Mouse (Mus musculus) embryonic facial prominence, embryonic 12.5 days (tissue): Measurements from ENCODE around the gene Syt7. TPM values are rescaled to one million over a fixed set of nuclear protein-coding genes. Genes with fewer than 3 reads are reported as not detected.

Source experiments
- ATAC-seq: fragments of 200-750 bp; cut with Nextera tagmentation; 2 replicates; pipeline ENCODE4 v1.8.0; 2017; ENCODE audit not compliant: insufficient number of reproducible peaks, insufficient read depth, low FRiP score, low TSS enrichment
- H3K27ac ChIP-seq: fragments of 300-500 bp; sonication (generic); 2 replicates; pipeline ENCODE4 v1.5.1; 2016; ENCODE audit warnings: mild to moderate bottlenecking
- H3K27me3 ChIP-seq: fragments of 300-500 bp; sonication (generic); 2 replicates; pipeline ENCODE4 v1.6.1; 2016; ENCODE audit warnings: mild to moderate bottlenecking, moderate library complexity
- H3K36me3 ChIP-seq: fragments of 300-500 bp; sonication (generic); 2 replicates; pipeline ENCODE4 v1.6.1; 2016; ENCODE audit warnings: mild to moderate bottlenecking
- H3K4me1 ChIP-seq: fragments of 300-500 bp; sonication (generic); 2 replicates; pipeline ENCODE4 v1.6.1; 2016
- H3K4me2 ChIP-seq: fragments of 300-500 bp; sonication (generic); replicated peaks from 2 replicates; pipeline ENCODE4 v1.6.1; 2016; ENCODE audit warnings: mild to moderate bottlenecking, moderate library complexity
- H3K4me3 ChIP-seq: fragments of 300-500 bp; sonication (generic); 2 replicates; pipeline ENCODE4 v1.5.1; 2016; ENCODE audit warnings: mild to moderate bottlenecking
- H3K9ac ChIP-seq: fragments of 300-500 bp; sonication (generic); 2 replicates; pipeline ENCODE4 v1.6.1; 2016; ENCODE audit warnings: mild to moderate bottlenecking, moderate library complexity
- H3K9me3 ChIP-seq: fragments of 300-500 bp; sonication (generic); 2 replicates; pipeline ENCODE4 v1.6.1; 2016; ENCODE audit warnings: mild to moderate bottlenecking, moderate library complexity
- whole genome bisulfite sequencing: fragments of 180-500 bp; shearing (Covaris S2); methylation state at CpG from one replicate; pipeline ENCODE4 v1.1.7; 2016; 5-methylcytosine and 5-hydroxymethylcytosine counted together
- polyA plus RNA-seq: library from polyadenylated mRNA; unstranded; fragments of >200 nt; fragmentation: Nextera tagmentation; extraction: Ambion mirVana; gene quantifications from 2 replicates; pipeline ENCODE4 v1.2.1, GENCODE M21; 2016

Gene Syt7
- polyA plus RNA-seq, 1 experiment from 2014 or later = 2.1 TPM

GRCm38 (mm10) chr19:10390099-10390680, 1.3 kb downstream of the Syt7 start:
- no peaks in the 10 kb centered on the region for H3K9me3 ChIP-seq
- peak overlapping the region; percentile 97 for H3K4me2 ChIP-seq
- H3K4me1 ChIP-seq = peaks cover 11% of the 10 kb centered on the region
- WGBS = 14% methylated on average over 12 of the region's 12 CpGs
- H3K27me3 ChIP-seq = peaks cover 47% of the 10 kb centered on the region
- peak overlapping the region; percentile 63 for H3K4me3 ChIP-seq
- ATAC-seq = no peak
- no peak overlapping the region for H3K27ac ChIP-seq
- H3K9ac ChIP-seq = no peak overlapping the region; the same call in 1 of the 2 replicates
- no peaks in the 10 kb centered on the region for H3K36me3 ChIP-seq

GRCm38 (mm10) chr19:10391028-10391427, 2.1 kb downstream of the Syt7 start:
- H3K27ac ChIP-seq = no peak overlapping the region
- 75% methylated on average over 7 of the region's 7 CpGs for WGBS
- H3K9ac ChIP-seq = no peak overlapping the region
- no peak overlapping the region for H3K4me2 ChIP-seq
- no peak overlapping the region for H3K4me3 ChIP-seq
- no peak for ATAC-seq
- H3K36me3 ChIP-seq = no peaks in the 10 kb centered on the region
- H3K27me3 ChIP-seq = peaks cover 47% of the 10 kb centered on the region
- H3K9me3 ChIP-seq = no peaks in the 10 kb centered on the region
- H3K4me1 ChIP-seq = peaks cover 11% of the 10 kb centered on the region

GRCm38 (mm10) chr19:10391995-10392394, 3.1 kb downstream of the Syt7 start:
- 24% methylated on average over 3 of the region's 3 CpGs for WGBS
- no peak overlapping the region for H3K4me2 ChIP-seq
- ATAC-seq = no peak
- H3K36me3 ChIP-seq = no peaks in the 10 kb centered on the region
- peaks cover 46% of the 10 kb centered on the region for H3K27me3 ChIP-seq
- no peak overlapping the region for H3K27ac ChIP-seq
- H3K4me3 ChIP-seq = no peak overlapping the region
- no peak overlapping the region for H3K9ac ChIP-seq
- H3K4me1 ChIP-seq = peaks cover 11% of the 10 kb centered on the region
- H3K9me3 ChIP-seq = no peaks in the 10 kb centered on the region

- no peak overlapping the region for H3K27ac ChIP-seq
- H3K27me3 ChIP-seq = peaks cover 31% of the 10 kb centered on the region
- no peak overlapping the region for H3K9ac ChIP-seq
- H3K9me3 ChIP-seq = no peaks in the 10 kb centered on the region
- 89% methylated on average over 6 of the region's 6 CpGs for WGBS
- H3K4me2 ChIP-seq = no peak overlapping the region
- H3K4me1 ChIP-seq = peaks cover 11% of the 10 kb centered on the region
- H3K36me3 ChIP-seq = no peaks in the 10 kb centered on the region
- no peak overlapping the region for H3K4me3 ChIP-seq
- ATAC-seq = no peak
Observed at GRCm38 (mm10) chr19:10393471-10393870, 4.6 kb downstream of the Syt7 start.

GRCm38 (mm10) chr19:10393874-10394500, 5.1 kb downstream of the Syt7 start:
- Histone ChIP-seq H3K36me3 (no peaks in the 10 kb centered on the region), H3K4me1 (peaks cover 9% of the 10 kb centered on the region), H3K27me3 (peaks cover 28% of the 10 kb centered on the region), H3K9me3 (no peaks in the 10 kb centered on the region), H3K4me2 (no peak overlapping the region), H3K4me3 (no peak overlapping the region), H3K9ac (no peak overlapping the region), H3K27ac (no peak overlapping the region)
- 74% methylated on average over 15 of the region's 15 CpGs for WGBS
- ATAC-seq = no peak; the same call in 1 of the 2 replicates

- Histone ChIP-seq H3K4me3 (no peak overlapping the region), H3K4me2 (no peak overlapping the region), H3K36me3 (no peaks in the 10 kb centered on the region), H3K27me3 (peaks cover 18% of the 10 kb centered on the region), H3K9me3 (no peaks in the 10 kb centered on the region), H3K9ac (no peak overlapping the region), H3K4me1 (peaks cover 3% of the 10 kb centered on the region; the same call in 1 of the 2 replicates), H3K27ac (no peak overlapping the region)
- ATAC-seq = no peak
- WGBS = 12% methylated on average over 8 of the region's 8 CpGs
Observed at GRCm38 (mm10) chr19:10395174-10395573, 6.3 kb downstream of the Syt7 start.

- no peaks in the 10 kb centered on the region for H3K4me1 ChIP-seq
- no peak overlapping the region for H3K4me3 ChIP-seq
- H3K4me2 ChIP-seq = no peak overlapping the region
- 77% methylated on average over 2 of the region's 2 CpGs for WGBS
- H3K27ac ChIP-seq = no peak overlapping the region
- H3K36me3 ChIP-seq = no peaks in the 10 kb centered on the region
- ATAC-seq = no peak
- peaks cover 1% of the 10 kb centered on the region for H3K27me3 ChIP-seq
- no peak overlapping the region for H3K9ac ChIP-seq
- H3K9me3 ChIP-seq = no peaks in the 10 kb centered on the region
Observed at GRCm38 (mm10) chr19:10396962-10397361, 8.1 kb downstream of the Syt7 start.

- ATAC-seq = no peak
- Histone ChIP-seq H3K4me3 (no peak overlapping the region), H3K4me2 (no peak overlapping the region), H3K4me1 (no peaks in the 10 kb centered on the region), H3K9me3 (no peaks in the 10 kb centered on the region), H3K27ac (no peak overlapping the region), H3K36me3 (no peaks in the 10 kb centered on the region), H3K27me3 (no peaks in the 10 kb centered on the region), H3K9ac (no peak overlapping the region)
- WGBS = 65% methylated on average over 8 of the region's 8 CpGs
Observed at GRCm38 (mm10) chr19:10397479-10398153, 8.7 kb downstream of the Syt7 start.

GRCm38 (mm10) chr19:10398296-10398695, 9.4 kb downstream of the Syt7 start:
- Histone ChIP-seq H3K36me3 (no peaks in the 10 kb centered on the region), H3K9me3 (no peaks in the 10 kb centered on the region), H3K9ac (no peak overlapping the region), H3K27ac (no peak overlapping the region), H3K4me3 (no peak overlapping the region), H3K27me3 (no peaks in the 10 kb centered on the region), H3K4me1 (no peaks in the 10 kb centered on the region), H3K4me2 (no peak overlapping the region)
- no peak for ATAC-seq
- WGBS = 69% methylated on average over 6 of the region's 6 CpGs

GRCm38 (mm10) chr19:10402771-10403494, 14.0 kb downstream of the Syt7 start:
- H3K27ac ChIP-seq = no peak overlapping the region
- no peak overlapping the region for H3K4me3 ChIP-seq
- no peaks in the 10 kb centered on the region for H3K9me3 ChIP-seq
- H3K36me3 ChIP-seq = no peaks in the 10 kb centered on the region
- H3K27me3 ChIP-seq = no peaks in the 10 kb centered on the region
- H3K4me2 ChIP-seq = no peak overlapping the region
- 19% methylated on average over 16 of the region's 16 CpGs for WGBS
- no peaks in the 10 kb centered on the region for H3K4me1 ChIP-seq
- no peak overlapping the region for H3K9ac ChIP-seq
- ATAC-seq = no peak

- no peak for ATAC-seq
- H3K36me3 ChIP-seq = no peaks in the 10 kb centered on the region
- WGBS = 78% methylated on average over 10 of the region's 10 CpGs
Observed at GRCm38 (mm10) chr19:10403593-10404380, 14.9 kb downstream of the Syt7 start.

More at GRCm38 (mm10) chr19:10403593-10404380, 14.9 kb downstream of the Syt7 start:
- no peak overlapping the region for H3K27ac ChIP-seq
- H3K4me1 ChIP-seq = no peaks in the 10 kb centered on the region
- no peak overlapping the region for H3K9ac ChIP-seq
- no peaks in the 10 kb centered on the region for H3K9me3 ChIP-seq
- no peak overlapping the region for H3K4me2 ChIP-seq
- H3K27me3 ChIP-seq = no peaks in the 10 kb centered on the region
- no peak overlapping the region for H3K4me3 ChIP-seq
